Mouse (Mus musculus): ENCODE measurements around the gene Morn5.

DNA sequence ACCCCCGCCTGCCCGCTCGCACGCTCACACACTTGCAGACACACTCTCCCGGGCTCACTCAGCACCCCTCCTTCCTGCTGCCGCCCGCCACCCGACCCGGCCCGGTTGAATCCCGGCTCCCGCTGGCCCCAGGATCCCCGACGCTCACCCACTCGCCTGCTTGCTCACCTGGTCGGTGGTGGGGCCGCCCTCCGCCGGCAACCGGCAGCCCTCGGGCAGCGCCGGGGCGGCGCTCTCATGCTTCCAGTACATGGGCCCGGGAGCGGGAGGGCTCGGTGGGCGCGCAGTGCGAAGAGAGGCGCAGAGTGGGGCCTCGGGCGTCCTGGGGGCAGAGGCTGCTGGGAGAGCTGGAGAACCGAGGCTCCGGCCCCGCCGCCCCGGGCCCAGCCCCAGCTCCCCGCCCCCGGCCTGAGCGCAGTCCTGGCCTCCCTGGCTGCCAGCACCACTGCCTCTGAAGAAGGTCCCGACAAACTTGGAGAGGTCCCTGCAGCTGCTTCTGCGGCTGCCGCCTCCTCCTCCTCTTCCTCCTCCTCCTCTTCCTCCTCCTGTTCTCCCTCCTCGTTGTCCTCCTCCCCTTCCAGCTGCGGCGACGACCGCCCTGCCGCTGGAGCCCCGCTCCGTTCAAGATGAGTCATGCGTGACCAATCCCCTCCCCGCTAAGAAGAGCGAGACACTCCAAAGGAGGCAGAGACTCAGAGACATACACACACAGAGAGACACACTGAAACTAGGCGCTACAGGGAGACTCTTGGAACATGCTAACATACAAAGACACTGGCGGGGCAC is 55.9 kb downstream of the Morn5 start, which contains the start of gene Lhx6:
- TF ChIP-seq HCFC1 (IDR thresholded peaks at IDR 0.05; ENCODE audit: low read depth, low read length) (no peak), GABPA (IDR thresholded peaks at IDR 0.05; ENCODE audit: low read depth, low read length) (no peak), ZNF384 (IDR thresholded peaks at IDR 0.05; ENCODE audit: low read depth, low read length) (no peak), POLR2A (IDR thresholded peaks at IDR 0.05; ENCODE audit: control insufficient read depth in 1 of 2, insufficient read depth in 1 of 2, low read depth in 1 of 2, low read length in 2 of 2, poor library complexity in 1 of 2) (no peak), CTCF (IDR thresholded peaks at IDR 0.05 in 2 of 3, conservative IDR thresholded peaks at IDR 0.05 in 1 of 3; ENCODE audit: control insufficient read depth in 1 of 3, insufficient read depth in 1 of 3, low read depth in 2 of 3, low read length in 3 of 3, poor library complexity in 1 of 3, severe bottlenecking in 1 of 3) (no peak), TBP (IDR thresholded peaks at IDR 0.05; ENCODE audit: low read depth, low read length) (no peak), ZKSCAN1 (IDR thresholded peaks at IDR 0.05; ENCODE audit: low read depth, low read length) (no peak), GATA1 (IDR thresholded peaks at IDR 0.05; ENCODE audit: low read depth, low read length) (no peak), MYC (IDR thresholded peaks at IDR 0.05; ENCODE audit: low read depth, low read length) (no peak), RCOR1 (IDR thresholded peaks at IDR 0.05; ENCODE audit: low read depth, low read length) (no peak), MAFK (IDR thresholded peaks at IDR 0.05; ENCODE audit: borderline replicate concordance, low read depth, low read length) (no peak), POLR2AphosphoS2 (IDR thresholded peaks at IDR 0.05; ENCODE audit: low read length) (no peak), TAL1 (IDR thresholded peaks at IDR 0.05; ENCODE audit: low read length) (no peak)
